Mouse (Mus musculus) kidney, postnatal 0 days (tissue): ENCODE data around the gene Oard1. TPM values are rescaled to one million over a fixed set of nuclear protein-coding genes. Genes with fewer than 3 reads are reported as not detected.
A peak's percentile ranks its signal among the peaks of the same experiment; 100 is the strongest.

Experiments
- ATAC-seq: fragments of 200-750 bp; cut with Nextera tagmentation; replicated peaks from 2 replicates; pipeline ENCODE4 v1.8.0; 2017; ENCODE audit warnings: low read depth, moderate number of reproducible peaks, moderate TSS enrichment, moderate library complexity; ENCODE audit not compliant: low FRiP score
- DNase-seq: peaks from one replicate; pipeline ENCODE4 v3.0.0-alpha.2; 2016; ENCODE audit warnings: low spot score
- H3K27ac ChIP-seq: fragments of 300-500 bp; sonication (generic); 2 replicates; pipeline ENCODE4 v1.5.1; 2014; ENCODE audit warnings: mild to moderate bottlenecking
- H3K27me3 ChIP-seq: fragments of 300-500 bp; sonication (generic); 2 replicates; pipeline ENCODE4 v1.6.1; 2014; ENCODE audit warnings: low read length, mixed read lengths; ENCODE audit not compliant: insufficient read depth
- H3K36me3 ChIP-seq: fragments of 300-500 bp; sonication (generic); 2 replicates; pipeline ENCODE4 v1.6.1; 2014; ENCODE audit warnings: low read length, mixed read lengths; ENCODE audit not compliant: insufficient read depth
- H3K4me1 ChIP-seq: fragments of 300-500 bp; sonication (generic); replicated peaks from 2 replicates; pipeline ENCODE4 v1.6.1; 2014; ENCODE audit warnings: antibody characterized with exemption, low read length, mixed read lengths; ENCODE audit not compliant: insufficient read depth
- H3K4me2 ChIP-seq: fragments of 300-500 bp; sonication (generic); 2 replicates; pipeline ENCODE4 v1.6.1; 2014; ENCODE audit warnings: mild to moderate bottlenecking, low read length, moderate library complexity, mixed read lengths
- H3K4me3 ChIP-seq: fragments of 300-500 bp; sonication (generic); replicated peaks from 2 replicates; pipeline ENCODE4 v1.5.1; 2014; ENCODE audit warnings: low read depth, low read length
- H3K9ac ChIP-seq: fragments of 300-500 bp; sonication (generic); 2 replicates; pipeline ENCODE4 v1.6.1; 2014; ENCODE audit warnings: low read depth, low read length
- H3K9me3 ChIP-seq: fragments of 300-500 bp; sonication (generic); replicated peaks from 2 replicates; pipeline ENCODE4 v1.6.1; 2016; ENCODE audit warnings: low read length, inconsistent platforms, mixed read lengths
- CTCF ChIP-seq: IDR thresholded peaks from 2 replicates; pipeline ENCODE4 v1.5.1; 2016; ENCODE audit warnings: antibody characterized with exemption, low read depth, mild to moderate bottlenecking, moderate library complexity
- WGBS: fragments of 180-500 bp; shearing (Covaris S2); extraction: QIAGEN DNeasy Blood & Tissue Kit; methylation state at CpG from one replicate; pipeline ENCODE4 v1.1.7; 2014; 5-methylcytosine and 5-hydroxymethylcytosine counted together
- polyA plus RNA-seq: library from polyadenylated mRNA; unstranded; fragments of >200 nt; fragmentation: Nextera tagmentation; extraction: Ambion mirVana; gene quantifications from 2 replicates; pipeline ENCODE4 v1.2.1, GENCODE M21; 2015

The Oard1 gene
- polyA plus RNA-seq, 1 experiment from 2014 or later = 82.6 TPM

DNA sequence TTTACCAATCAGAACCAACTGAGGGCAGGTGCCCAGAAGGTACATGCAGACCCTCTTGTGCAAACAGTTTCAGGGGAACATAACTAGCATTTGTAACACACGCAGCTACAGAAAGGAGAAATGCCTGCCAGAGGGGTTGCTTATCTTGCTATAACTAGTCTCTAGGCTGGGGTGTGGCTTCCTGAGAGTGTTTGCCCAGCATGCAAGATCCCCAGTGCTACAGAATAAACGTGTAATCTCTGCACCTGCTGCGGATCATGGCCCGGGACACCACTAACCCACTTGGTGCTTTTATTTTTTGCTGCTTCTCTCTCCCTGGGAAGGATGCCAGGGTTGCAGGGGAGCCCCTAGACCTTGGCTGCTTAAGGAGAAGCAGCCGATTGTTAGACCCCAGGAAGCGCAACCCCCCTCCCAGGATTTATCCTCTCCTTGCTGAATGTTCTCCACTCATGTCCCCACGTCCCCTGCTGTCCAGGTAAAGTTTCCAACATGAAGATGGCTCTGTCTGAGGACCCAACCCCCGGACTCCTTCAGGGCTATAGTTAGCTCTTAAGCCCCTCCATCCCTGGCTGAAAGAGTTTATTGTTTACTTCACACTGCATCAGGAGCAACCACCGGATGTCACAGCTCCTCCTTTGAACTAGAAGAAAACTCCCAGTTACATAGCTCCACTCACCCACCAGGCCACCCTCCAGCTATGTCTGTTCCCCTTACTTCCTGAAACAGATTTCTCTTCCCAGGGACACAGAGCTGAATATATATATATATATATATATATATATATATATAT is 16.2 kb downstream of the Oard1 start:
- no peaks in the 10 kb centered on the region for H3K36me3 ChIP-seq
- no peaks in the 10 kb centered on the region for H3K27me3 ChIP-seq
- 0 out of 2 replicates have a peak overlapping the region, but pooled peaks have one; percentile 15 for H3K27ac ChIP-seq
- TF ChIP-seq CTCF = no peak
- 33% methylated on average over 9 of the region's 9 CpGs for WGBS
- H3K4me1 ChIP-seq = peaks cover 25% of the 10 kb centered on the region
- H3K9me3 ChIP-seq = no peaks in the 10 kb centered on the region
- ATAC-seq (no peak), DNase-seq (no peak)
- H3K4me3 ChIP-seq = no peak overlapping the region
- H3K9ac ChIP-seq = no peak overlapping the region
- H3K4me2 ChIP-seq = no peak overlapping the region

GRCm38 (mm10) chr17:48426991-48427750 is 17.4 kb downstream of the Oard1 start:
- no peak overlapping the region for H3K4me2 ChIP-seq
- H3K4me3 ChIP-seq = no peak overlapping the region
- H3K9me3 ChIP-seq = no peaks in the 10 kb centered on the region
- ATAC-seq (0 out of 2 replicates have a peak, but pooled peaks have one; percentile 34), DNase-seq (no peak)
- WGBS = 43% methylated on average over 13 of the region's 13 CpGs
- peaks cover 30% of the 10 kb centered on the region for H3K4me1 ChIP-seq
- H3K27ac ChIP-seq = peak overlapping the region; percentile 68
- no peak for TF ChIP-seq CTCF
- H3K27me3 ChIP-seq = no peaks in the 10 kb centered on the region
- 0 out of 2 replicates have a peak overlapping the region, but pooled peaks have one; percentile 37 for H3K9ac ChIP-seq
- no peaks in the 10 kb centered on the region for H3K36me3 ChIP-seq

GRCm38 (mm10) chr17:48427852-48428530 is 18.2 kb downstream of the Oard1 start:
- no peaks in the 10 kb centered on the region for H3K9me3 ChIP-seq
- TF ChIP-seq CTCF = no peak
- H3K27ac ChIP-seq = peak overlapping the region; percentile 68
- H3K4me1 ChIP-seq = peaks cover 30% of the 10 kb centered on the region
- DNase-seq = peak; percentile 61
- H3K9ac ChIP-seq = no peak overlapping the region
- 39% methylated on average over 11 of the region's 11 CpGs for WGBS
- no peaks in the 10 kb centered on the region for H3K27me3 ChIP-seq
- no peak overlapping the region for H3K4me3 ChIP-seq
- ATAC-seq = peak; percentile 18; the same call in 1 of the 2 replicates
- no peak overlapping the region for H3K4me2 ChIP-seq
- H3K36me3 ChIP-seq = no peaks in the 10 kb centered on the region

DNA sequence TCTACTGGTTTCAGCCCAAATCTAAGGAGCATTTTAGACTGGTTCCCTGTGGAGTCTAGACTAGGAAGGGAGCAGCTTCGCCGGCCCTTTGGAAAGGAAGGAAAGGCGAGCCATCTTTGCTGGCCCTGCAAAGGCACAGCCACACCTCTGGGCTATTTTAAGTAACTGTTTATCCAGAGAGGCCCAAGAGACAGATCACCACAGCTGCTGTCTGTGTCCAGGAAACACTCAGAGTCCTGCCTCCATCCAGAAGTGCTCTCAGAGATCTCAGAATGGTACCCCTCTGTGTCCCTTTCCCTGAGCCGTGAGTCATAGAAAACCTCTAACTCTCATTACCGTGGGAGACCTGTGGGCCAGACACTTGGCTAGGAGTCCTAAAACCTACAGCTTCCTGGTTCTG is 20.6 kb downstream of the Oard1 start:
- 20% methylated on average over 5 of the region's 5 CpGs for WGBS
- Histone ChIP-seq H3K27ac (peak overlapping the region; percentile 36; the same call in 1 of the 2 replicates), H3K4me1 (peaks cover 25% of the 10 kb centered on the region), H3K36me3 (no peaks in the 10 kb centered on the region), H3K9ac (no peak overlapping the region), H3K4me2 (no peak overlapping the region), H3K9me3 (no peaks in the 10 kb centered on the region), H3K27me3 (no peaks in the 10 kb centered on the region), H3K4me3 (no peak overlapping the region)
- TF ChIP-seq CTCF = no peak
- DNase-seq = no peak
- ATAC-seq = no peak

GRCm38 (mm10) chr17:48431054-48431453 is 21.2 kb downstream of the Oard1 start:
- no peak overlapping the region for H3K9ac ChIP-seq
- no peaks in the 10 kb centered on the region for H3K27me3 ChIP-seq
- TF ChIP-seq CTCF = no peak
- H3K27ac ChIP-seq = peak overlapping the region; percentile 5; the same call in 1 of the 2 replicates
- no peak overlapping the region for H3K4me2 ChIP-seq
- WGBS = 57% methylated on average over 5 of the region's 5 CpGs
- no peaks in the 10 kb centered on the region for H3K9me3 ChIP-seq
- DNase-seq (no peak), ATAC-seq (no peak)
- H3K36me3 ChIP-seq = no peaks in the 10 kb centered on the region
- H3K4me1 ChIP-seq = peaks cover 24% of the 10 kb centered on the region
- no peak overlapping the region for H3K4me3 ChIP-seq
